Mouse (Mus musculus) forebrain, embryonic 10.5 days (tissue): ENCODE measurements at regions not wholly inside any gene's neighbourhood (a gene's known extent, or its start where the extent isn't known, plus 50 kb on each side); places are given as distances from the start of the nearest gene placed in this dataset.

Source experiments
- DNase-seq: peaks from one replicate; pipeline ENCODE4 v3.0.0-alpha.2; 2017; ENCODE audit warnings: low spot score; ENCODE audit errors: extremely low spot score
- H3K27ac ChIP-seq: fragments of 300-500 bp; sonication (generic); 2 replicates; pipeline ENCODE4 v1.5.1; 2016; ENCODE audit warnings: mild to moderate bottlenecking
- H3K27me3 ChIP-seq: fragments of 300-500 bp; sonication (generic); 2 replicates; pipeline ENCODE4 v1.6.1; 2016; ENCODE audit warnings: mild to moderate bottlenecking; ENCODE audit not compliant: poor library complexity, severe bottlenecking
- H3K36me3 ChIP-seq: fragments of 300-500 bp; sonication (generic); replicated peaks from 2 replicates; pipeline ENCODE4 v1.6.1; 2016; ENCODE audit warnings: mild to moderate bottlenecking, moderate library complexity
- H3K4me1 ChIP-seq: fragments of 300-500 bp; sonication (generic); 2 replicates; pipeline ENCODE4 v1.6.1; 2016
- H3K4me3 ChIP-seq: fragments of 300-500 bp; sonication (generic); 2 replicates; pipeline ENCODE4 v1.5.1; 2016; ENCODE audit warnings: mild to moderate bottlenecking, moderate library complexity
- H3K9me3 ChIP-seq: fragments of 300-500 bp; sonication (generic); 2 replicates; pipeline ENCODE4 v1.6.1; 2016; ENCODE audit warnings: mild to moderate bottlenecking, moderate library complexity
- WGBS: fragments of 180-500 bp; shearing (Covaris S2); methylation state at CpG from one replicate; pipeline ENCODE4 v1.1.7; 2016; 5-methylcytosine and 5-hydroxymethylcytosine counted together

- Histone ChIP-seq H3K9me3 (no peaks in the 10 kb centered on the region), H3K27ac (no peak overlapping the region), H3K4me3 (no peak overlapping the region), H3K4me1 (no peaks in the 10 kb centered on the region), H3K36me3 (no peaks in the 10 kb centered on the region), H3K27me3 (no peaks in the 10 kb centered on the region)
- no peak for DNase-seq
- 91% methylated on average over 7 of the region's 7 CpGs for WGBS
Observed at GRCm38 (mm10) chr14:102396036-102396734, 586.3 kb downstream of the Kctd12 start.

GRCm38 (mm10) chr14:102392351-102392750 lies 590.1 kb downstream of the Kctd12 start:
- Histone ChIP-seq H3K27me3 (no peaks in the 10 kb centered on the region), H3K4me3 (no peak overlapping the region), H3K9me3 (no peaks in the 10 kb centered on the region), H3K4me1 (no peaks in the 10 kb centered on the region), H3K36me3 (no peaks in the 10 kb centered on the region), H3K27ac (no peak overlapping the region)
- 90% methylated on average over 3 of the region's 3 CpGs for WGBS
- DNase-seq = no peak

GRCm38 (mm10) chr14:102372994-102373567 lies 609.4 kb downstream of the Kctd12 start:
- 87% methylated on average over 5 of the region's 5 CpGs for WGBS
- H3K4me3 ChIP-seq = no peak overlapping the region

GRCm38 (mm10) chr14:102361589-102361988 lies 620.8 kb downstream of the Kctd12 start:
- Histone ChIP-seq H3K27me3 (no peaks in the 10 kb centered on the region), H3K4me3 (no peak overlapping the region), H3K36me3 (no peaks in the 10 kb centered on the region), H3K9me3 (no peaks in the 10 kb centered on the region), H3K4me1 (no peaks in the 10 kb centered on the region), H3K27ac (no peak overlapping the region)
- DNase-seq = no peak
- WGBS = 87% methylated on average over 2 of the region's 2 CpGs

More at GRCm38 (mm10) chr14:102372994-102373567, 609.4 kb downstream of the Kctd12 start:
- no peak for DNase-seq
- Histone ChIP-seq H3K27me3 (no peaks in the 10 kb centered on the region), H3K36me3 (no peaks in the 10 kb centered on the region), H3K4me1 (no peaks in the 10 kb centered on the region), H3K27ac (no peak overlapping the region), H3K9me3 (no peaks in the 10 kb centered on the region)

GRCm38 (mm10) chr14:102329409-102329808 lies 599.7 kb downstream of the Lmo7 start:
- no peak overlapping the region for H3K27ac ChIP-seq
- H3K4me1 ChIP-seq = no peaks in the 10 kb centered on the region
- H3K4me3 ChIP-seq = no peak overlapping the region
- H3K36me3 ChIP-seq = no peaks in the 10 kb centered on the region
- H3K27me3 ChIP-seq = no peaks in the 10 kb centered on the region
- no peak for DNase-seq
- H3K9me3 ChIP-seq = no peaks in the 10 kb centered on the region

- WGBS = 94% methylated on average over 6 of the region's 6 CpGs
Observed at GRCm38 (mm10) chr14:102306332-102306731, 576.6 kb downstream of the Lmo7 start.

GRCm38 (mm10) chr14:102302826-102303225 lies 573.1 kb downstream of the Lmo7 start:
- no peaks in the 10 kb centered on the region for H3K4me1 ChIP-seq
- 85% methylated on average over 2 of the region's 2 CpGs for WGBS
- H3K9me3 ChIP-seq = no peaks in the 10 kb centered on the region
- no peak overlapping the region for H3K4me3 ChIP-seq
- H3K36me3 ChIP-seq = no peaks in the 10 kb centered on the region
- no peak for DNase-seq
- no peaks in the 10 kb centered on the region for H3K27me3 ChIP-seq
- H3K27ac ChIP-seq = no peak overlapping the region

More at GRCm38 (mm10) chr14:102306332-102306731, 576.6 kb downstream of the Lmo7 start:
- DNase-seq = no peak
- Histone ChIP-seq H3K36me3 (no peaks in the 10 kb centered on the region), H3K4me1 (no peaks in the 10 kb centered on the region), H3K27ac (no peak overlapping the region), H3K4me3 (no peak overlapping the region), H3K9me3 (no peaks in the 10 kb centered on the region), H3K27me3 (no peaks in the 10 kb centered on the region)

GRCm38 (mm10) chr14:102300251-102300650 lies 570.5 kb downstream of the Lmo7 start:
- Histone ChIP-seq H3K27me3 (no peaks in the 10 kb centered on the region), H3K4me3 (no peak overlapping the region), H3K4me1 (no peaks in the 10 kb centered on the region), H3K27ac (no peak overlapping the region), H3K9me3 (no peaks in the 10 kb centered on the region), H3K36me3 (no peaks in the 10 kb centered on the region)
- no peak for DNase-seq
- 92% methylated on average over 6 of the region's 6 CpGs for WGBS

- H3K27me3 ChIP-seq = no peaks in the 10 kb centered on the region
- whole genome bisulfite sequencing = 49% methylated on average over 1 of the region's 1 CpGs
- H3K9me3 ChIP-seq = no peaks in the 10 kb centered on the region
- H3K27ac ChIP-seq = no peak overlapping the region
- H3K36me3 ChIP-seq = no peaks in the 10 kb centered on the region
- no peak for DNase-seq
- peaks cover 13% of the 10 kb centered on the region for H3K4me1 ChIP-seq
- H3K4me3 ChIP-seq = no peak overlapping the region
Observed at GRCm38 (mm10) chr14:102291361-102291760, 561.6 kb downstream of the Lmo7 start.

- no peaks in the 10 kb centered on the region for H3K36me3 ChIP-seq
- WGBS = 77% methylated on average over 5 of the region's 5 CpGs
- H3K9me3 ChIP-seq = no peaks in the 10 kb centered on the region
- no peak for DNase-seq
- H3K4me1 ChIP-seq = peaks cover 14% of the 10 kb centered on the region
- no peaks in the 10 kb centered on the region for H3K27me3 ChIP-seq
- H3K27ac ChIP-seq = no peak overlapping the region
- H3K4me3 ChIP-seq = no peak overlapping the region
Observed at GRCm38 (mm10) chr14:102250076-102250475, 520.3 kb downstream of the Lmo7 start.

GRCm38 (mm10) chr14:102248581-102248980 lies 518.8 kb downstream of the Lmo7 start:
- DNase-seq = no peak
- Histone ChIP-seq H3K4me3 (no peak overlapping the region), H3K4me1 (peaks cover 14% of the 10 kb centered on the region), H3K27ac (no peak overlapping the region), H3K9me3 (no peaks in the 10 kb centered on the region), H3K27me3 (no peaks in the 10 kb centered on the region), H3K36me3 (no peaks in the 10 kb centered on the region)
- WGBS = 85% methylated on average over 2 of the region's 2 CpGs

GRCm38 (mm10) chr14:102248023-102248422 lies 518.3 kb downstream of the Lmo7 start:
- Histone ChIP-seq H3K9me3 (no peaks in the 10 kb centered on the region), H3K27me3 (no peaks in the 10 kb centered on the region), H3K27ac (no peak overlapping the region), H3K36me3 (no peaks in the 10 kb centered on the region), H3K4me1 (peaks cover 14% of the 10 kb centered on the region), H3K4me3 (no peak overlapping the region)
- WGBS = 91% methylated on average over 5 of the region's 5 CpGs
- no peak for DNase-seq

- Histone ChIP-seq H3K27me3 (no peaks in the 10 kb centered on the region), H3K9me3 (no peaks in the 10 kb centered on the region), H3K27ac (no peak overlapping the region), H3K36me3 (no peaks in the 10 kb centered on the region), H3K4me1 (no peaks in the 10 kb centered on the region), H3K4me3 (no peak overlapping the region)
- no peak for DNase-seq
- WGBS = 65% methylated on average over 4 of the region's 4 CpGs
Observed at GRCm38 (mm10) chr14:102243806-102244536, 514.2 kb downstream of the Lmo7 start.
